Mouse (Mus musculus) brain, embryonic 14.5 days (tissue): ENCODE measurements at regions not wholly inside any gene's neighbourhood (a gene's known extent, or its start where the extent isn't known, plus 50 kb on each side); places are given as distances from the start of the nearest gene placed in this dataset.

ENCODE experiments used
- CTCF ChIP-seq: fragments of 200-500 bp; IDR thresholded peaks from 2 replicates; pipeline ENCODE4 v1.5.1; 2012; ENCODE audit warnings: inconsistent platforms, mild to moderate bottlenecking, moderate library complexity, borderline replicate concordance; ENCODE audit not compliant: insufficient read depth, insufficient read length; ENCODE audit errors: extremely low read depth
- POLR2A ChIP-seq: fragments of 200-500 bp; IDR thresholded peaks from 2 replicates; pipeline ENCODE4 v1.6.1; 2012; ENCODE audit warnings: mild to moderate bottlenecking, inconsistent platforms, borderline replicate concordance; ENCODE audit not compliant: poor library complexity, insufficient read depth, insufficient read length, severe bottlenecking; ENCODE audit errors: extremely low read depth

- TF ChIP-seq POLR2A, result no peak
- TF ChIP-seq CTCF, result no peak
Measured at GRCm38 (mm10) chr13:52183635-52184034, 337.2 kb downstream of the Gadd45g start.
